Mouse (Mus musculus): ENCODE measurements around the gene Tspan14. TPM values are rescaled to one million over a fixed set of nuclear protein-coding genes. Genes with fewer than 3 reads are reported as not detected.

Gene Tspan14
- polyA plus RNA-seq (2015; fragmentation: Nextera tagmentation; extraction: Ambion mirVana): 87.6 and 91.1 TPM in 2 replicates

DNA sequence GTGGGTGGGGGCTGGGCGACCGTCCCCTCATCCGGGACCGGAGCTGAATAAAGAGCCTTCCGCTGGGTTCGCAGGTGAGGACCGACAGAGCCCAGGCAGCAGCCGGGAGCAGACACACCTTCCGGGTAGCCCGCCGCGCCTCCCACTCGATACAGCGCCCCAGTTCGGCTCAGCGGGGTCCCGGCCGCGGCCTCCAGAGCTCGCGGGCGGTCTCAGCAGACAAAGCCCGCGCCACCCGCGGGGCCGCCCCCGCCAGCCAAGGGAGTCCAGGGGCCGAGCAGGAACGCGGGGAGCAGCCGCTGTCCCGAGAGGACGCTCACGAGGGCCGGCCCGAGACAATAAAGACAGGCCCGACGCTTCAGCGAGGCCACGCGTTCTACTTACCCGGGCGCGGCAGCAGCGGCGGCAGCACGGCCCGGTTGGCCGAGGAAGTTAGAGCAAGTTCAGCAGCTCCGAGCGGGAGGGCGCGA is at the start of gene Tspan14:
Gene Tspan14, minus strand, starts transcription at position 416 of the 470 bp plus-strand sequence.
- no peaks in the 10 kb centered on the region for H3K9me3 ChIP-seq
- peaks cover 47% of the 10 kb centered on the region for H3K4me1 ChIP-seq
- 0% methylated on average over 52 of the region's 54 CpGs for WGBS

DNA sequence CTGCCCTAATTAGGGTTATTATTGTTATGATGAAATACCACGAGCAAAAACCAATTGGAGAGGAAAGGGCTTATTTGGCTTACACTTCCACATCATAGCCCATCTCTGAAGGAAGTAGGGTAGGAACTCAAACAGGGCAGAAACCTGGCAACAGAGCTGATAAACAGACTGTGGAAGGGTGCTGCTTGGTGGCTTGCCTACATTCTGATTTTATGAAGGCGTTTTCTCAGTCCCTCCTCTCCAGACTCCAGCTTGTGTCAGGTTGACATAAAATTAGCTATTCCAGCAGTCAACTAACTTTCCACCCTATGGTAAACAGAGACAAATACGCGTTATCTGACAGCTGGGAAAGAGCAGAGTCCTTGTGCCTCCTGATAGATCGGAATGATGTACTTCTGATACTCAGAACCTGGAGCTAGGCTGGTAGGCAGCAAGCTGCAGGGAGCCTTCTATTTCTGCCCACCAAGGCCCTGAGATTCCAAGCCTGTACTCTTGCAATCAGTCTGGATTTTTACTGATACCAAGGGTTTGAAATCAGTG is 48.2 kb upstream of the Tspan14 start:
- H3K27me3 ChIP-seq: no peaks in the 10 kb centered on the region
- no peaks in the 10 kb centered on the region for H3K36me3 ChIP-seq
- H3K9ac ChIP-seq: no peak overlapping the region
- WGBS: 68% methylated on average over 5 of the region's 5 CpGs
- H3K4me1 ChIP-seq: peaks cover 24% of the 10 kb centered on the region
- 0 out of 2 replicates have a peak overlapping the region, but pooled peaks have one; percentile 86 for H3K4me2 ChIP-seq
- ATAC-seq (ENCODE audit: insufficient number of reproducible peaks, insufficient read depth, low FRiP score, low TSS enrichment, low read depth): no peak
- H3K4me3 ChIP-seq: no peak overlapping the region
- no peaks in the 10 kb centered on the region for H3K9me3 ChIP-seq
- H3K27ac ChIP-seq: no peak overlapping the region

More for the DNA sequence above, at the start of gene Tspan14:
- Histone ChIP-seq H3K4me2 (peak within 1 kb of the TSS; percentile 88), H3K4me3 (peak within 1 kb of the TSS; percentile 89), H3K36me3 (no peaks in the 10 kb centered on the region), H3K27me3 (no peaks in the 10 kb centered on the region), H3K27ac (peak within 1 kb of the TSS; percentile 88), H3K9ac (peak within 1 kb of the TSS; percentile 93)
- ATAC-seq (ENCODE audit: insufficient number of reproducible peaks, insufficient read depth, low FRiP score, low TSS enrichment, low read depth): peak; percentile 33; the same call in 1 of the 2 replicates

DNA sequence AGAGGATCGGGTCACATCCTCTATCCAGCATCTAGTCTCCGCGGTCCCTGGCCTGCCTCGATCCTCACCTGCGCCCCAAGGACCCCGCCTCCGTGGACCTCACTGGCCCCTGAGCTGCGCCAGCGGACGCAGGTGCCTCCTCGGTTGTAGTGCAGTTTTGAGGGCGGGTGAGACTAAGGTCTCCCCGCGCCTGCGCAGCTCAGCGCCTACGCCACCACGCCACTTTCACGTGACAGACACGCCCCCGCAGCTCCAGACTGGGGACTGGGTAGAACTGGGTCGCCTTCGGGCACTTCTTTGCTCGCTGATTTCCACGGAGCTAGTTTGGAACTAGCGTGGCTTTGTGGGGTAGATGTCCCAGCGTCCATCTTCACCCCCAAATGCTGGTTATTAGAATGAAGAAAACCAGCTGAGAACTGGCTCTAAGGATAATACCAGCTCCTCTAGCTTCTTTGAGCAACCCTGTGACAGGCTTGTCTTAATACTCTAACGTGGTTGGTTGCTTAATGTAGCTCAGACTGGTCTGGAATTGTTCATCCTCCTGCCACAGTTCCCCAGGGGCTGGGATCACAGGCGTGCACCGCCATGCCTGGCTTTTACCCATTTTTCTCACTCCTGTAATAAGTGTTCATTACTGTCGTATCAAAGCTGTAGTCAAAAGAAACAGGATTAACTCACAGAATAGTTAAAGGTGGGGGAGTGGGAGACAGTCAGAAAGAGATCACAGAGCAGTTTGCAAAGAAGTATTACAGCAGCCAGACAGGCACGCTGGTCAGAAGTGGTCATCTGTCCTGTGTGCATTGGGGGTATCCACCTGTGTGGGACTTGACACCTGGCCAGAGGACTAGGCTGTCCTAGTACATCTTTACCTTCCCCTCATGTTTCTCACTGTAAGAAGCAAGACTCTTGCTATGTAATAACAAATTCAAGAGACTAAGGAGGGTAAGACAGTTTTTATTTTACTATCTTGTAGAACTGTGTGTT is 47.3 kb upstream of the Tspan14 start, which contains the start of gene Fam213a:
Gene Fam213a, minus strand, starts transcription at position 159 of the 984 bp plus-strand sequence.
- peak within 1 kb of the TSS; percentile 58 for H3K27ac ChIP-seq
- H3K4me2 ChIP-seq: peak within 1 kb of the TSS; percentile 86
- H3K36me3 ChIP-seq: no peaks in the 10 kb centered on the region
- H3K9me3 ChIP-seq: no peaks in the 10 kb centered on the region
- H3K4me1 ChIP-seq: peaks cover 26% of the 10 kb centered on the region
- ATAC-seq (ENCODE audit: insufficient number of reproducible peaks, insufficient read depth, low FRiP score, low TSS enrichment, low read depth): peak; percentile 93
- WGBS: 2% methylated on average over 32 of the region's 32 CpGs
- H3K9ac ChIP-seq: peak within 1 kb of the TSS; percentile 81
- H3K4me3 ChIP-seq: peak within 1 kb of the TSS; percentile 64
- H3K27me3 ChIP-seq: no peaks in the 10 kb centered on the region

DNA sequence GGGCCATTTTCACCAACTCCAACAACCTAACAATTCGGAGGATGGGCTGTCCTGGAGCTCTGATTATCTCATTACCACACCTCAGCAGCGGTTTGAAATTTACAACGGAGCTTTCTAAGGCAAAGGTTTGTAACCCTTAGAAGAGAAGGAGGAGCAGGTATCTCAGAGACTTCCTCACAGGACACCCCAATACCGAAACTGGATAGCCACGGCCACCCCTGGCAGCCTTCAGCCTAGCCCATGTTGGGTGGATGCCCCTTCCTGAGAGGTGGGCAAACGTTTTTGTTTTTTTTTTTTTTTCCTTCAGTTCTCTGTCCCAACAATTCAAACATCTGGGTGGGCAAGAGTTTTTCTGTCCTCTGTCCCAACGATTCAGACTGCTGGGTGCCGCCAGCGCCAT is 46.5 kb upstream of the Tspan14 start:
- H3K4me2 ChIP-seq: peak overlapping the region; percentile 86
- no peak for ATAC-seq (ENCODE audit: insufficient number of reproducible peaks, insufficient read depth, low FRiP score, low TSS enrichment, low read depth)
- H3K27ac ChIP-seq: peak overlapping the region; percentile 22; the same call in 1 of the 2 replicates
- H3K4me1 ChIP-seq: peaks cover 33% of the 10 kb centered on the region
- no peaks in the 10 kb centered on the region for H3K27me3 ChIP-seq
- peak overlapping the region; percentile 64 for H3K4me3 ChIP-seq
- peak overlapping the region; percentile 81 for H3K9ac ChIP-seq
- 18% methylated on average over 9 of the region's 9 CpGs for WGBS
- H3K36me3 ChIP-seq: no peaks in the 10 kb centered on the region
- H3K9me3 ChIP-seq: no peaks in the 10 kb centered on the region

DNA sequence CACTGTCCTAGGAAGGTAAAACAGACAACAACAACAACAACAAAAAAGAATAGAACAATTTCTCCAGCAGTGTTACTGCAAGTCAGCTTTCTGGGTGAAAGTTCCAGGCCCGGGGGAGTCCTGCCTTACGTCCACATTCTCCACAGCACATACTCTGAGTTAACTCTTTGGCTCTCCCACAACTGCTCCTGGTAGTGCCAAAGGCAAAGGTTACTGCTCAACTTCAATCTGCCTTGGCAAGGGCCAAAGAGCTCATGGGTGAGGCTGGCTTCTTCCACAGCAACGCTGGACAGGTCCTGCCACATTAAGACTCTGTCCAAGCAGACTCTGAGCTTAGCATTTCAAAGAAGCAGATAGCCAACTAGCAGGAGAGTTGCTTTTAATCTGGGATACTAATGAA is 45.3 kb upstream of the Tspan14 start:
- ATAC-seq (ENCODE audit: insufficient number of reproducible peaks, insufficient read depth, low FRiP score, low TSS enrichment, low read depth): no peak
- 84% methylated on average over 3 of the region's 3 CpGs for WGBS
- H3K27ac ChIP-seq: no peak overlapping the region

DNA sequence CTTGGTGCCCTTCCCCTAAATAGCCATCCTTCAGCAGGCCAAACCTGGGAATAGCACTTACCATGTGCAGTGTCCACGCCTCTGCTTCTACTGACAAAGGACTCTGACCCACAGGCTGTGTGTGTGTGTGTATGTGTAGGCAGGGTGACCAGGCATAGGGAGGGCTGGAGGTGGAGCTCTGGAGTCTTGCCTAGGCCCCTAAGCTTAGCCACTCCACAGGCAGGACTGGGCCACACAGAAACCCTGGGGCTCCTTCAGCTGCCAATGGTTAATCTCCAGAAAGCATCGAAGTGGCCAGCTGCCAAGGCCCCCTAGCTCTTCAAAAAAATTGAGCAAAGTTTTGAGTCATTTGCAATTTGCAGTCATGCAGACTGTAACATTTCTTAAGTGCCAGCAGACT is 41.5 kb upstream of the Tspan14 start:
- H3K27ac ChIP-seq: peak overlapping the region; percentile 76
- peak overlapping the region; percentile 55 for H3K4me2 ChIP-seq
- H3K4me1 ChIP-seq: peaks cover 60% of the 10 kb centered on the region
- H3K4me3 ChIP-seq: peak overlapping the region; percentile 22; the same call in 1 of the 2 replicates
- H3K36me3 ChIP-seq: no peaks in the 10 kb centered on the region; the same call in 1 of the 2 replicates
- H3K27me3 ChIP-seq: no peaks in the 10 kb centered on the region
- H3K9ac ChIP-seq: no peak overlapping the region
- 48% methylated on average over 2 of the region's 2 CpGs for WGBS
- no peaks in the 10 kb centered on the region for H3K9me3 ChIP-seq
- ATAC-seq (ENCODE audit: insufficient number of reproducible peaks, insufficient read depth, low FRiP score, low TSS enrichment, low read depth): peak; percentile 77; the same call in 1 of the 2 replicates

More for the DNA sequence above, 45.3 kb upstream of the Tspan14 start:
- Histone ChIP-seq H3K9me3 (no peaks in the 10 kb centered on the region), H3K4me3 (no peak overlapping the region), H3K36me3 (no peaks in the 10 kb centered on the region), H3K27me3 (no peaks in the 10 kb centered on the region), H3K9ac (no peak overlapping the region), H3K4me2 (no peak overlapping the region), H3K4me1 (peaks cover 46% of the 10 kb centered on the region)

DNA sequence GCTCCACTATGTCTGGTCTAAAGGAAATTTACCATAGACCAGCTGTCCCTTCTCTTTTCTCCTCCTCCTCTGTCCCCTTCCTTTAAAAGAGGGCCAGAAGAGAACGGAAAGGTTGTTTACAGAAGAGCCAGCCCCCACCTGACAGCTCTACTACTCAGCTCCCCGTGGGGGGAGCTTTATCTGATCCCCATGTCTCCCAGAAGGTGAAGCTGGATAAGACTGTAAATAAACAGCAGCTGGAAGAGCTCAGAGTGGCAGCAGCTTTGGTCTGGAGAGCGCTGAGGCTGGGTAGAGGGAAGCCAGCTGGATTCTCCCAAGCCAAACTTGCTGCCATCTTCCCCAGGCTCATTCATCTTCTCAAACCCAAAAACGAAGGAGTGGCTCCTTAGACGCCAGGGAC is 41.0 kb upstream of the Tspan14 start:
- no peak for ATAC-seq (ENCODE audit: insufficient number of reproducible peaks, insufficient read depth, low FRiP score, low TSS enrichment, low read depth)
- no peak overlapping the region for H3K9ac ChIP-seq
- no peaks in the 10 kb centered on the region; the same call in 1 of the 2 replicates for H3K36me3 ChIP-seq
- no peaks in the 10 kb centered on the region for H3K27me3 ChIP-seq
- peak overlapping the region; percentile 55 for H3K4me2 ChIP-seq
- H3K4me3 ChIP-seq: peak overlapping the region; percentile 22
- H3K4me1 ChIP-seq: peaks cover 57% of the 10 kb centered on the region
- WGBS: 34% methylated on average over 5 of the region's 5 CpGs
- peak overlapping the region; percentile 76 for H3K27ac ChIP-seq
- no peaks in the 10 kb centered on the region for H3K9me3 ChIP-seq

DNA sequence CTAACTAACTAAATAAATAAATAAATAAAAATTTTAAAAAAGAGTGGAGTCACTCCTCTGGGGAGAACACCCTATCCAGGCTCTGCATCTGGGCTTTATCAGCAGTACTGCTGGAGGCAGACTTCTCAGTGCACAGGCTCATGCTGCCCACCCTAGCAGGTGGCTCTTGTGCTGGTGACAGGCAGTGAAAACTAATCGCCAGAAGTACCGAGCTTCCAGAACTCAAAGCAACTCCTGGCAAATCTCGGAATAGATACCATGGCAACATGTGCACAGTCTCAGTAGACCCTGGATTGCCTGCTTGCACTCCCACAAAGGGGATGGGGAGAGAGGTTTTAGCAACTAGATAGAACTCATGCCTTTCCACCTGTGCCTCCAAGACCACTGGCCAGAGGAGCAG is 40.3 kb upstream of the Tspan14 start:
- H3K9me3 ChIP-seq: no peaks in the 10 kb centered on the region
- H3K36me3 ChIP-seq: peaks cover under 1% of the 10 kb centered on the region
- peaks cover 57% of the 10 kb centered on the region for H3K4me1 ChIP-seq
- H3K4me3 ChIP-seq: peak overlapping the region; percentile 22; the same call in 1 of the 2 replicates
- no peak for ATAC-seq (ENCODE audit: insufficient number of reproducible peaks, insufficient read depth, low FRiP score, low TSS enrichment, low read depth)
- WGBS: 79% methylated on average over 3 of the region's 3 CpGs
- H3K27me3 ChIP-seq: 0 out of 2 replicates have a peak, but pooled peaks cover 4% of the 10 kb centered on the region
- no peak overlapping the region; the same call in 1 of the 2 replicates for H3K9ac ChIP-seq
- H3K4me2 ChIP-seq: peak overlapping the region; percentile 55
- H3K27ac ChIP-seq: no peak overlapping the region

DNA sequence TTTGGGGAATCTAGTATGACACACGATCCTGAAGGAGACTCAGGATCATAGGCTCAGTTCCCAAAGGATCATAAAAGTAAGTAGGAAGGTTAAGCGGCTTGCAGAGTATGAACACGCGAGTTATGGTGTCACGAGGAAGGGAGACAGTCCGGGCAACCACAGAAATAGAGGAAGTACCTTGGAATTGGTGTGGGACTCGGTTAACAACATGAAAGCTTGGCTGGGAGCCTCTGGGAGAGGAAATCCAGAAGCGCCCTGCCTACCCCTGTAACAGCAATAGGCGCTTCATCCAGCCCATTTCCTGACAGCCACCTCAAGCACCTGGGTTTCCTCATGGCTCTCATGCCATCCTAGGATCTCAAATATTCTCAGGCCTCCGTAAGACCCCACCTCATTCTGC is 39.7 kb upstream of the Tspan14 start:
- Histone ChIP-seq H3K4me3 (0 out of 2 replicates have a peak overlapping the region, but pooled peaks have one; percentile 22), H3K4me1 (peaks cover 56% of the 10 kb centered on the region), H3K4me2 (peak overlapping the region; percentile 55), H3K27me3 (0 out of 2 replicates have a peak, but pooled peaks cover 6% of the 10 kb centered on the region), H3K9me3 (no peaks in the 10 kb centered on the region), H3K9ac (no peak overlapping the region), H3K36me3 (peaks cover 6% of the 10 kb centered on the region), H3K27ac (no peak overlapping the region)
- 89% methylated on average over 10 of the region's 10 CpGs for WGBS
- ATAC-seq (ENCODE audit: insufficient number of reproducible peaks, insufficient read depth, low FRiP score, low TSS enrichment, low read depth): no peak

DNA sequence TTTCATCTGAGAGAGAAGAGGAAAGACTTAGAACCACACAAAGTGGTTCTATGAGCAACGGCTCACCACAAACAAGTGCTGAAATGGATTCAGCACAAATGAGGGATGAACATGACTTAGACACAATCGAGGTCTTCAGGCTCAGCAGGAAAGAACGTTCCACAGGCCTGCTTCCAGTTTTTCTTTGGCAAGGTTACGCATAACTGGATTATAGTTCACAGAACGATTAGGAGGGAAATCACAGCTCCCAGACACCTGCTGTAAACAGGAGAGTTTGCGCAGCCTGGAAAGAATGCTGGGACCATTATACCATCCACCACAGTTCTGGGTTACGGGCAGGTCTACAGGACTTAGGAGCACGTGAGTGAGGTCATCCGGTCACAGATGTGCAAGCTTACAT is 39.1 kb upstream of the Tspan14 start:
- ATAC-seq (ENCODE audit: insufficient number of reproducible peaks, insufficient read depth, low FRiP score, low TSS enrichment, low read depth): no peak
- H3K27ac ChIP-seq: no peak overlapping the region
- H3K9me3 ChIP-seq: no peaks in the 10 kb centered on the region
- no peak overlapping the region for H3K4me3 ChIP-seq
- H3K4me1 ChIP-seq: peaks cover 55% of the 10 kb centered on the region
- H3K4me2 ChIP-seq: peak overlapping the region; percentile 55
- peaks cover 10% of the 10 kb centered on the region for H3K36me3 ChIP-seq
- no peak overlapping the region for H3K9ac ChIP-seq
- 0 out of 2 replicates have a peak, but pooled peaks cover 6% of the 10 kb centered on the region for H3K27me3 ChIP-seq
- 71% methylated on average over 9 of the region's 9 CpGs for WGBS
